Mouse (Mus musculus) adrenal gland, adult 10 weeks (tissue): Measurements from ENCODE around the gene Ptgdr2. TPM values are rescaled to one million over a fixed set of nuclear protein-coding genes. Genes with fewer than 3 reads are reported as not detected.

Source experiments
- polyA plus RNA-seq: library from polyadenylated mRNA; stranded (reverse); fragments of 350-450 nt; fragmentation: Illumina TruSeq; extraction: RNeasy Lipid Tissue Mini Kit (QIAGEN cat#74804); gene quantifications from one replicate; pipeline ENCODE4 v1.2.3, GENCODE M21; 2014; ENCODE audit warnings: low read depth, low replicate concordance

Gene Ptgdr2
- not detected for polyA plus RNA-seq

DNA sequence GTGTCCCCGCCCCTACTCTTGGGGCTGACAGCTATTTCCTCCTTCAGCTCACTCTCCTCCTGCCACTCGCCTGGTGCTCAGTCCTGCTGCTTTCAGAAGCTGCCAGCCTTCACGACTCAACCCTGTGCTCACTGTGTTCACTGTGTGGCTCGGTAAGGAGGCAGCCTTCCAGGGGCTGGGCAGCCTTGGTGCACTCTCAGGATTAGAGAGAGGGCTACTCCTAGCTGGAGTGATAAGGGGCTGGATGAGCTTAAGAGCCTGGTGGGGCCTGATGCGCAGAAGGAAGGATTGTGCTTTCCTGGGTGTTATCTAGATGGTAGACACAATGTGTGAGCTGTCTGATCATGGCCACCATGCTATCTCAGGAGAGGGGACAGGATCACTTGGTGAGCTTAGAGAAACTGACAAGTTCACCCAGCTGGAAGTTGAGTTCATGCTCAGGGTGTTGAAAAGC is at the start of gene Ptgdr2:
TSS of gene Ptgdr2 (plus strand) at position 51 of the 454 bp plus-strand sequence.

GRCm38 (mm10) chr19:10895016-10895528 is 41.9 kb upstream of the Ptgdr2 start, which contains the start of gene Prpf19:
Prpf19 (plus strand) TSS chr19:10895231.

GRCm38 (mm10) chr19:10920532-10920931 is 16.4 kb upstream of the Ptgdr2 start, which contains the start of gene Zp1:
Zp1 (minus strand) TSS chr19:10920632.

DNA sequence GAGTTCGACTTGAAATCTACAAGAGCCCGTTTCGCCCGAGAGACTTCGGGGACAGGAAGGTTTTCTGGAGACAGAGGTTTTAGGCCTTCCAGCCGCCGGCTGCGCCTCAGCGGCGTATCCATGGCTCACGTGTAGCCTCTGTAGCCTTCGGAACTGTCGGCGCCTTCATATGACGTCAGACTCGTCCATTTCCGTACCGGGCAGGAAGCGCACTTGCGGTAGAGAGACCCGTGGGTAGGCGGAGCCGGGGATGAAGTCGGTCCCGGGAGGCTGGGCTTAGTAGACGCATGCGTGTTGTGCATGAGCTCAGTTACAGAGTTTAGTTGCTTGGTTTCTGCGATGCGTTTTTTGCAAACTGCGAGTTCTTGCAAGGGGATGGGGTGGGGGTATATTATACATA is 12.2 kb downstream of the Ptgdr2 start, which contains the start of gene Ccdc86:
TSS of gene Ccdc86 (minus strand) at position 155 of the 400 bp plus-strand sequence.

DNA sequence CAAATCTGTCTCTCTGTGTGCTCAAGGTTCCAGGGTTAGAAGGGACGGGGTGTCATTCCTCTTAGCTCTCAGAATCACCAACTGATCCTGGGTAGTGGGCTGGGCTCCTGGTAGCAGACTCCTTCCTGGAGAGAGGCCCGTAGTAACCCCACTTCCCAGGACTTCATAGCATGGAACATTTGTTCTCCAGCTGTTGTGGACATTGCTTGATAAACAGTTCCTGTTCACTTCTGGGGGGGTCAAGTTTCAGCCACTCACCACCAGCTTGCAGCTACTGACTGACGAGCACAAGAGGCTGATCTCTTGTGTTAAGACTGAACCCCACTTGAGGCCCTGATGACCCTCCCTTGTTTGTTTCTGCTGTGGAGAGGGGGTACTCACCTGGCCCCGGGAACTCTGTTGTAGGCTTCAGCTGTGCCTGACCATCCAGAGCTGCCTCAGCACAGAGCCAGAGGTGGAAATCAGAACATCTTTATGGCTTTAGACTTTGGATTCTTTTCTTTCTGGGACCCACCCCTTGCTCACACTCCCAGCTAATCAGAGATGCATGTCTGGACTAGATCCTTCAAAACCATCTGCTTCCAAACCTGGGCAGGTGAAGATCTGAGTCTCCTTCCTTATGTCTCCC is 37.4 kb downstream of the Ptgdr2 start, which contains the start of gene Ms4a10:
TSS of gene Ms4a10 (minus strand) at position 433 of the 628 bp plus-strand sequence.

Other genes with a start within 250 kb of the Ptgdr2 start
- 3.1 TPM for gene Vps37c, start 248.4 kb upstream of the Ptgdr2 start, polyA plus RNA-seq
- gene Cd5, start 198.2 kb upstream of the Ptgdr2 start, polyA plus RNA-seq: not detected
- gene Cd6, start 107.1 kb upstream of the Ptgdr2 start, polyA plus RNA-seq: not detected
- gene Slc15a3, start 97.4 kb upstream of the Ptgdr2 start, polyA plus RNA-seq: 1.0 TPM
- not detected for gene Tmem132a, start 67.2 kb upstream of the Ptgdr2 start, polyA plus RNA-seq
- gene Tmem109, start 55.2 kb upstream of the Ptgdr2 start, polyA plus RNA-seq: 7.3 TPM
- gene Prpf19, start 41.9 kb upstream of the Ptgdr2 start, polyA plus RNA-seq: 81.8 TPM
- not detected for gene Zp1, start 16.5 kb upstream of the Ptgdr2 start, polyA plus RNA-seq
- gene Ccdc86, start 12.1 kb downstream of the Ptgdr2 start, polyA plus RNA-seq: 3.3 TPM
- gene Ms4a10, start 37.5 kb downstream of the Ptgdr2 start, polyA plus RNA-seq: 4.1 TPM
- not detected for gene Ms4a15, start 56.1 kb downstream of the Ptgdr2 start, polyA plus RNA-seq
- not detected for gene Ms4a18, start 80.9 kb downstream of the Ptgdr2 start, polyA plus RNA-seq
- 0.93 TPM for gene Ms4a8a, start 143.9 kb downstream of the Ptgdr2 start, polyA plus RNA-seq
- not detected for gene 1700017D01Rik, start 193.7 kb downstream of the Ptgdr2 start, polyA plus RNA-seq
- not detected for gene 1700025F22Rik, start 228.2 kb downstream of the Ptgdr2 start, polyA plus RNA-seq